ENCODE assay signal across 9 mouse cellular contexts in genomic region chr1:42686194-42687131, GRCm38 (mm10). TPM values are rescaled to one million over a fixed set of nuclear protein-coding genes. Genes with fewer than 3 reads are reported as not detected.
DNase-seq lines count a peak whose midpoint lies in the region; ATAC-seq lines count a peak whose summit lies in the region.
"Had no signal": no experiment of that assay in that cellular context is flagged by ENCODE, and none has a peak within 500 bp of the region (broad histone marks: within the 10 kb centered on the region; RNA-seq: fewer than 3 reads in every experiment).

No protein-coding gene starts in this region.

- H3K4me3 ChIP-seq in heart, embryonic 16.5 days (ENCODE audit: low read length), result peak overlapping the region; percentile 46
- H3K4me3 ChIP-seq in hindbrain, embryonic 10.5 days, result peak overlapping the region; percentile 84

- H3K27ac ChIP-seq in heart, embryonic 16.5 days (ENCODE audit: low read length), result no peak overlapping the region
- H3K27ac ChIP-seq in hindbrain, embryonic 10.5 days, result peak overlapping the region; percentile 97

- ATAC-seq in heart, embryonic 16.5 days (replicated peaks; ENCODE audit: extremely low read depth, insufficient read depth, low FRiP score), result no peak

- intact Hi-C loops in heart, postnatal 36 days (cut with DNase I), result no loop called here
- intact Hi-C loops in left cerebral cortex, postnatal 14 days (cut with DNase I), result loop anchor here (5.0 kb wide), 1 partner anchor 144 kb away; no protein-coding TSS in a partner anchor

- peaks cover 87% of the 10 kb centered on the region for H3K27me3 ChIP-seq in heart, embryonic 16.5 days (ENCODE audit: control insufficient read depth, insufficient read depth, low read length)
- peaks cover 66% of the 10 kb centered on the region for H3K27me3 ChIP-seq in hindbrain, embryonic 10.5 days (ENCODE audit: insufficient read depth, poor library complexity, severe bottlenecking)

- peaks cover 11% of the 10 kb centered on the region for H3K4me1 ChIP-seq in heart, embryonic 16.5 days (ENCODE audit: control insufficient read depth, insufficient read depth, low read length)
- H3K4me1 ChIP-seq in hindbrain, embryonic 10.5 days (replicated peaks), result peaks cover 69% of the 10 kb centered on the region

- WGBS in heart, embryonic 16.5 days, result 1% methylated on average over 53 of the region's 53 CpGs
- WGBS in hindbrain, embryonic 10.5 days, result under 1% methylated on average over 53 of the region's 53 CpGs

- no peak for DNase-seq in heart, postnatal 36 days
- peak; percentile 45 to 73 for DNase-seq in cerebellum, postnatal 4 days (ENCODE audit: low spot score in 2 of 2)
- peak; percentile 82 for DNase-seq in hindbrain, embryonic 10.5 days (ENCODE audit: low spot score)
- DNase-seq in left cerebral cortex, postnatal 14 days (ENCODE audit: low spot score in 2 of 2), result peak; percentile 61 to 64
- DNase-seq in retina, postnatal 1 day, result peak; percentile 63
- no peak for DNase-seq in MN1 (ENCODE audit: low spot score)
- no peak for DNase-seq in thymus, postnatal 10 days (ENCODE audit: low spot score in 2 of 2)

- H3K4me2 ChIP-seq in heart, embryonic 16.5 days (ENCODE audit: low read depth, low read length), result peak overlapping the region; percentile 64

- H3K36me3 ChIP-seq in heart, embryonic 16.5 days (ENCODE audit: control insufficient read depth, insufficient read depth), result no peaks in the 10 kb centered on the region
- H3K36me3 ChIP-seq in hindbrain, embryonic 10.5 days, result no peaks in the 10 kb centered on the region

- H3K9ac ChIP-seq in heart, embryonic 16.5 days (ENCODE audit: low read length), result no peak overlapping the region

- H3K9me3 ChIP-seq in heart, embryonic 16.5 days (replicated peaks; ENCODE audit: control insufficient read depth, low read length), result no peaks in the 10 kb centered on the region
- no peaks in the 10 kb centered on the region for H3K9me3 ChIP-seq in hindbrain, embryonic 10.5 days

RNA-seq across cellular contexts. Expression of gene Pou3f3, which starts 9.1 kb away (rescaled TPM):
- 0.02 TPM in 1 of 2 replicates, not detected in the other for polyA plus RNA-seq in heart, embryonic 16.5 days (2015; fragmentation: Nextera tagmentation; extraction: Ambion mirVana)
- total RNA-seq in heart, postnatal 36 days (2021), result not detected
- polyA plus RNA-seq in hindbrain, embryonic 10.5 days (2016; fragmentation: Nextera tagmentation; extraction: Ambion mirVana), result 16.8 and 17.8 TPM in 2 replicates
- total RNA-seq in left cerebral cortex, postnatal 14 days (2021), result 10 to 100 TPM; 58.7 to 61.9 TPM
- polyA plus RNA-seq: spleen, adult 2 months had no signal

Comparison
In these comparisons a context has a peak if more than half of its experiments do, and no peak if none do; other contexts are left out.
1. DNase-seq: peak in cerebellum, postnatal 4 days (2 of 2), hindbrain, embryonic 10.5 days (single experiment), left cerebral cortex, postnatal 14 days (2 of 2) and retina, postnatal 1 day (single experiment); none in heart, postnatal 36 days (0 of 2), MN1 (single experiment) and thymus, postnatal 10 days (0 of 2).
2. RNA of gene Pou3f3, which starts 9.1 kb away (total RNA-seq): 58.7 to 61.9 TPM in left cerebral cortex, postnatal 14 days; not detected in heart, postnatal 36 days; every median in the first group is over 10 times any median in the second.